Mouse (Mus musculus) embryonic facial prominence, embryonic 11.5 days (tissue): ENCODE measurements at regions not wholly inside any gene's neighbourhood (a gene's known extent, or its start where the extent isn't known, plus 50 kb on each side); places are given as distances from the start of the nearest gene placed in this dataset.
"Not testable (repeated sequence)": the region's sequence is repeated elsewhere in the genome, so short reads cannot be mapped to it uniquely, and the experiment has no call there.

Experiments used
- ATAC-seq: fragments of 200-750 bp; cut with Nextera tagmentation; replicated peaks from 2 replicates; pipeline ENCODE4 v1.8.0; 2017; ENCODE audit warnings: low read depth; ENCODE audit not compliant: insufficient number of reproducible peaks, low FRiP score, low TSS enrichment
- DNase-seq: peaks from one replicate; pipeline ENCODE4 v3.0.0-alpha.2; 2015; ENCODE audit warnings: low spot score
- H3K27ac ChIP-seq: fragments of 300-500 bp; sonication (generic); replicated peaks from 2 replicates; pipeline ENCODE4 v1.5.1; 2014; ENCODE audit warnings: mild to moderate bottlenecking, low read depth, low read length, control low read depth
- H3K27me3 ChIP-seq: fragments of 300-500 bp; sonication (generic); 2 replicates; pipeline ENCODE4 v1.6.1; 2014; ENCODE audit warnings: mild to moderate bottlenecking, low read length, moderate library complexity, mixed read lengths; ENCODE audit not compliant: control insufficient read depth, insufficient read depth
- H3K36me3 ChIP-seq: fragments of 300-500 bp; sonication (generic); replicated peaks from 2 replicates; pipeline ENCODE4 v1.6.1; 2014; ENCODE audit warnings: low read depth, mild to moderate bottlenecking, low read length, moderate library complexity, mixed read lengths; ENCODE audit not compliant: control insufficient read depth, insufficient read depth
- H3K4me1 ChIP-seq: fragments of 300-500 bp; sonication (generic); 2 replicates; pipeline ENCODE4 v1.6.1; 2014; ENCODE audit warnings: low read length, mixed read lengths; ENCODE audit not compliant: control insufficient read depth, insufficient read depth
- H3K4me2 ChIP-seq: fragments of 300-500 bp; sonication (generic); 2 replicates; pipeline ENCODE4 v1.6.1; 2014; ENCODE audit warnings: low read depth, mild to moderate bottlenecking, control low read depth, low read length, moderate library complexity
- H3K4me3 ChIP-seq: fragments of 300-500 bp; sonication (generic); 2 replicates; pipeline ENCODE4 v1.5.1; 2014; ENCODE audit warnings: low read depth, low read length, control low read depth
- H3K9ac ChIP-seq: fragments of 300-500 bp; sonication (generic); replicated peaks from 2 replicates; pipeline ENCODE4 v1.6.1; 2014; ENCODE audit warnings: mild to moderate bottlenecking, control low read depth, low read length
- H3K9me3 ChIP-seq: fragments of 300-500 bp; sonication (generic); replicated peaks from 2 replicates; pipeline ENCODE4 v1.6.1; 2016; ENCODE audit warnings: mild to moderate bottlenecking, low read length, inconsistent platforms, mixed read lengths; ENCODE audit not compliant: control insufficient read depth
- WGBS: fragments of 180-500 bp; shearing (Covaris S2); extraction: QIAGEN DNeasy Blood & Tissue Kit; methylation state at CpG from one replicate; pipeline ENCODE4 v1.1.7; 2014; 5-methylcytosine and 5-hydroxymethylcytosine counted together

- Histone ChIP-seq H3K4me2 (no peak overlapping the region), H3K27ac (no peak overlapping the region), H3K27me3 (no peaks in the 10 kb centered on the region), H3K9ac (no peak overlapping the region), H3K9me3 (no peaks in the 10 kb centered on the region), H3K4me3 (no peak overlapping the region), H3K36me3 (no peaks in the 10 kb centered on the region), H3K4me1 (no peaks in the 10 kb centered on the region)
- 90% methylated on average over 4 of the region's 4 CpGs for WGBS
- DNase-seq (no peak), ATAC-seq (no peak)
Observed at GRCm38 (mm10) chr13:75295818-75296217, 206.2 kb downstream of the Pcsk1 start.

GRCm38 (mm10) chr13:75319780-75320179 is 230.2 kb downstream of the Pcsk1 start:
- no peak overlapping the region for H3K9ac ChIP-seq
- H3K27me3 ChIP-seq, result no peaks in the 10 kb centered on the region
- no peaks in the 10 kb centered on the region for H3K4me1 ChIP-seq
- no peaks in the 10 kb centered on the region for H3K9me3 ChIP-seq
- no peak overlapping the region for H3K27ac ChIP-seq
- H3K36me3 ChIP-seq, result no peaks in the 10 kb centered on the region
- H3K4me2 ChIP-seq, result no peak overlapping the region
- no peak overlapping the region for H3K4me3 ChIP-seq
- no peak for ATAC-seq
- no peak for DNase-seq

DNA sequence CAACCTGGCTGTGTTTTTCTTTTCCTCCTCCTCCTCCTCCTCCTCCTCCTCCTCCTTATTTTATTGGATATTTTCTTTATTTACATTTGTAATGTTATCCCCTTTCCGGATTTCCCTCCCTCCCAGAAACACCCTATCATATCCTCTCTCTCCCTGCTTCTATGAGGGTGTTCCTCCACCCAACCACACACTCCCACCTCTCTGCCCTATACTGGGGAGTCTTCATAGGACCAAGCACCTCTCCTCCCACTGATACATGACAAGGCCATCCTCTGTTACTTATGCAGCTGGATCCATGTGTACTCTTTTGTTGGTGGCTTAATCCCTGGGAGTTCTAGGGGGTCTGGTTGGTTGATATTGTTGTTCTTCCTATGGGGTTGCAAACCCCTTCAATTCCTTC is 230.6 kb downstream of the Pcsk1 start:
- H3K9me3 ChIP-seq, result no peaks in the 10 kb centered on the region
- DNase-seq (no peak), ATAC-seq (no peak)
- WGBS, result 64% methylated on average over 1 of the region's 1 CpGs
- no peaks in the 10 kb centered on the region for H3K36me3 ChIP-seq
- H3K9ac ChIP-seq, result no peak overlapping the region
- no peaks in the 10 kb centered on the region for H3K27me3 ChIP-seq
- H3K4me3 ChIP-seq, result no peak overlapping the region
- no peak overlapping the region for H3K4me2 ChIP-seq
- H3K27ac ChIP-seq, result no peak overlapping the region
- no peaks in the 10 kb centered on the region for H3K4me1 ChIP-seq

DNA sequence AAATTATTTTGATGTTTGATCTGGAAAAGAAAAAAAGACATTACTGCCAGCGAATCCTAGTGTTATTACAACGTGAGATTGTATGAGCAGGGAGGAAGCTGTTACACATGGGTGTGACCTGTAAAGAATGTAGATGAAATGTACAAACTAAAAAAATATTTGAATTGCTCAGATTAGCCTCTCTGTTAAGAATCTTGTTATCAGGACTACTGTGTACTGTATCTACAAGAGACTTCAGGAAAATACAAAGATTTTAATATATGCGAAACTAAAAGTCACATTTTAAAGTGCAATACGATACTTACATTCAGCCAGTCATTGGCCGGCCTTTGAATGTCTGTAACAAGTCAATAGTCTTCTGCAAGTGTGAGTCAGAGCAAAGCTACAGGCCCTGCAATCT is 247.4 kb downstream of the Pcsk1 start:
- no peak overlapping the region for H3K4me3 ChIP-seq
- 88% methylated on average over 5 of the region's 5 CpGs for WGBS
- ATAC-seq, result no peak

DNA sequence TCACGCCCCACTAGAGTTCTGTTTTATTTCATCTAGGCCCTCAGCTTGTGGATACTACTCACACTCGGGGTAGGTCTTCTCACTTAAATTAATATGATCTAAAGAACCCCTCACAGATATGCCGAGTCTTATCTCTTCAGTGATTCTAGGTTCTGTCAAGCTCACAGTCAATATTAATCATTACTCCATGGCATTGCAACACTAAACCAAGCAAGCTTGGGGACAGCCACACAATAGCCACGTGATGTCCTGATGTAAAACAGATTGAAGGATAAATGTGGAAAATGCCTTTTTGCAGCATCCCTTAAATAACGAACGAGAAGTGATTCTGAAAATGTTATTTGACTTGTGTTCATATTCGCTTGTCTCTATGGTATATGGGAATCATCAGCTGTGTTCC is 253.8 kb downstream of the Pcsk1 start:
- Histone ChIP-seq H3K4me1 (no peaks in the 10 kb centered on the region), H3K9ac (no peak overlapping the region), H3K27ac (no peak overlapping the region), H3K36me3 (no peaks in the 10 kb centered on the region), H3K4me3 (no peak overlapping the region), H3K27me3 (no peaks in the 10 kb centered on the region), H3K4me2 (no peak overlapping the region), H3K9me3 (no peaks in the 10 kb centered on the region)
- DNase-seq (no peak), ATAC-seq (no peak)
- 80% methylated on average over 7 of the region's 7 CpGs for WGBS

More for the DNA sequence above, 247.4 kb downstream of the Pcsk1 start:
- no peak overlapping the region for H3K9ac ChIP-seq
- H3K4me1 ChIP-seq, result no peaks in the 10 kb centered on the region
- no peaks in the 10 kb centered on the region for H3K9me3 ChIP-seq
- DNase-seq, result no peak
- H3K27me3 ChIP-seq, result no peaks in the 10 kb centered on the region
- H3K27ac ChIP-seq, result no peak overlapping the region
- H3K4me2 ChIP-seq, result no peak overlapping the region
- H3K36me3 ChIP-seq, result no peaks in the 10 kb centered on the region

- Histone ChIP-seq H3K27ac (no peak overlapping the region), H3K4me1 (no peaks in the 10 kb centered on the region), H3K4me2 (no peak overlapping the region), H3K9ac (no peak overlapping the region), H3K4me3 (no peak overlapping the region), H3K9me3 (no peaks in the 10 kb centered on the region), H3K27me3 (no peaks in the 10 kb centered on the region), H3K36me3 (no peaks in the 10 kb centered on the region)
- WGBS, result 83% methylated on average over 3 of the region's 3 CpGs
- DNase-seq (no peak), ATAC-seq (no peak)
Observed at GRCm38 (mm10) chr13:75366723-75367426, 277.2 kb downstream of the Pcsk1 start.

DNA sequence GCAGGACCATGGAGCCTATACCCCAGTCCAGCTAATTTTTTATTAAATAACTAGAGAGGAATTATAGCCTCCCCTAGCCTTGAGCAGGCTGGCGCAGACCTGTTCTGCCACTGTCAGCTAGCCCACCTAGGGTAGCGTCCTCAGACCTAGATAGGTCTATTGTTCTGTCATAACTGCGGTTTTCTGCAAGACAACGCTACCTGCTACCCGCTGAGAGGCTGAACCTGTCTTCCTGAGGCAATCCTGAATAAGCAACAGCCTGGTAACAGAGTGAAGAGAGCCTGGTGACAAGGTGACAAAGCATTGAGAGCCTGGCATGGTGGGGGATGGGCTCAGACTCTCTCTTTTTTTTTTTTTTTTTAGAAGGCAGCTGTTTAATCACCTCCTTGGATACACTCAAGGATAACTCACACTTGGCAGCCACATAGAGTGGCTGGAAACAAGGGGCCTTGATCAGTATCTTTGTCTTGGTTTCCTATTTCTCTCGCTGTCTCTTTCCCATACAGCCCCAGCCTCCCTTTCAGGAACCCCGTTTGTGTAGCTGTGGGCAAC is 278.7 kb downstream of the Pcsk1 start:
- no peak overlapping the region for H3K4me2 ChIP-seq
- no peaks in the 10 kb centered on the region for H3K36me3 ChIP-seq
- DNase-seq, result no peak
- no peaks in the 10 kb centered on the region for H3K9me3 ChIP-seq
- no peak overlapping the region for H3K4me3 ChIP-seq
- no peaks in the 10 kb centered on the region for H3K4me1 ChIP-seq
- H3K9ac ChIP-seq, result no peak overlapping the region
- no peak for ATAC-seq
- WGBS, result 77% methylated on average over 7 of the region's 7 CpGs
- H3K27ac ChIP-seq, result no peak overlapping the region
- H3K27me3 ChIP-seq, result no peaks in the 10 kb centered on the region

DNA sequence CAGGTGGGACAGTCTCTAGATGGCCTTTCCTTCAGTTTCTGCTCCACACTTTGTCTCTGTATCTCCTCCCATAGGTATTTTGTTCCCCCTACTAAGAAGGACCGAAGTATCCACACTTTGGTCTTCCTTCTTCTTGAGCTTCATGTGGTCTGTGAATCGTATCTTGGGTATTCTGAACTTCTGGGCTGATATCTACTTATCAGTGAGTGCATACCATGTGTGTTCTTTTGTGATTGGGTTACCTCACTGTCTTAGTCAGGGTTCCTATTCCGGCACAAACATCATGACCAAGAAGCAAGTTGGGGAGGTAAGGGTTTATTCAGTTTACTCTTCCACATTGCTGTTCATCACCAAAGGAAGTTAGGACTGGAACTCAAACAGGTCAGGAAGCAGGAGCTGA is 287.5 kb downstream of the Pcsk1 start:
- H3K27me3 ChIP-seq, H3K4me1 ChIP-seq, DNase-seq, H3K9me3 ChIP-seq, H3K27ac ChIP-seq, ATAC-seq, H3K4me2 ChIP-seq, H3K4me3 ChIP-seq, H3K36me3 ChIP-seq, H3K9ac ChIP-seq: not testable (repeated sequence)
- 94% methylated on average over 3 of the region's 3 CpGs for WGBS
